Mouse (Mus musculus) monocyte, adult 2 months (primary cell): ENCODE results near the gene Wdfy3.

Experiments
- DNase-seq, 2 experiments: peaks; one replicate each; pipeline ENCODE4 v3.0.0; 2022; ENCODE audit warnings: low spot score in 2 of 2, low read depth in 1 of 2

Gene Wdfy3

DNA sequence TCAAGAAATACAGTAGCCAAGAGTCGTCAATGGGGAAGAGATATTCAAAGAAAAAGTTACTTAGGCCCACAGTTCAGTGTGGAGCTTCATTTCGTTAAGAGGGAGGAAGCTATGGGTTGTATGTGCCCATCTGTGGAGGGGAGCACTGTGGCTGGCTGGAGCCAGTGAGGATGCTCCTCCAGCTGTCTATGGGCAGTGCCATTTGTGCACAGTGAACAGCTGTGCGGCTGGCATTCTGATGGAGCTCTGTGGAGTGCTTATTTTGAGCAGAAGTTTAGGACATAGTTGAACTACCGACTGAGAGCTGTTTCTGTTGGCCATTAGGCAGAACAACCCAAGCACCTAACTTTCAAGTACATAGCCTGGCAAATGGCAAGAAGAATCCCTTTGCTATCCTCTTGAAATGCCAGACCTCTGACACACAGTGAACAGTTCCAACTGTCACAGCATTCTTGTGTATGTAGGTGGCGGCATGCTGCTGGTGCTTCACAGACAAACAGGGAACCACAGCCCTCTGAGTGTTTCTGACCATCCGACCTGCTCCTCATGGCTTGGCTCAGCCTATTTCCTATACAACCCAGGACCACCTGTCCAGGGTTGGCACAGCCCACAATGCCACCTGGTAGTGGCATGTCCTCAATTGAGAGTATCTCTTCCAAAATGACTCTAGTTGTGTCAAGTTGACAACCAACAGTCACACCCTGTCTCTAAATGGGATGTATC, 177.9 kb downstream of the Wdfy3 start:
- no peak for DNase-seq

DNA sequence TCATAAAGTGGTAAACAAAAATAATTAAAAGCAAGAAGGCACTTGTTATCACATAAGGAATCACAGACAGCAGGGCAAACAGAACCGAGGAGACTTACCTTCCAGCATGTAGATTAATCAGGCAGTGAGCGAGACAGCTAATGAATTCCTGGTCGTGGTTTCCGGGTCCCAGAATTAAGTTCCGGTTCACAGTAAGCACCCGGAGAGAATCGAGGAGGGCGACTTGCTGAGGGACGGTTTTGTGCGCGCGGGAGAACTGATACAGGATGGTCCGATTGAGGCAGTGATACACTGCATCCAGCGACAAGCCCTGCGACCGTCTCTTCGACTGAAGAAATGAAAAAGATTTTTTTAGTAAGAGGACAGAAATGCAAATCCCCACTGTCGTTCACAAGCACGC, 181.7 kb downstream of the Wdfy3 start:
- DNase-seq: no peak

DNA sequence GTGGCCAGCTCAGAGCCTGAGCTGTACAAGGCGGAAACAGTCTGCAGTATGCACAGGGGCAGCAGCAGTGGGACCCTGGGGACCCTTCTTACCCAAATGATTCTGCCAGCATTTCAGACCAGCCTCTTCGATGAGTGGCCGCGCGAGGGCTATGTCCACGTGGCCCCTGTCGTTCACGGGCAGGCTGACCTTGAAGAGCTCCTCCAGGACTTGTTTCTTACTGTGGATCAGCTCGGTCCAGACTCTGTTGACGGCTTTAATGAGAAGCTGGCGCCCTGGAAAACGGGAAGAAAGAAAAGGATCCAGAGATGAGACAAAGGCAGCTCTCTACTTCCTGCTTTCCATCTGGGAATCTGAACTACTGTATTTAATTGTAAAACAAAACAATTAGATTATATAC, 184.7 kb downstream of the Wdfy3 start:
- DNase-seq: no peak

DNA sequence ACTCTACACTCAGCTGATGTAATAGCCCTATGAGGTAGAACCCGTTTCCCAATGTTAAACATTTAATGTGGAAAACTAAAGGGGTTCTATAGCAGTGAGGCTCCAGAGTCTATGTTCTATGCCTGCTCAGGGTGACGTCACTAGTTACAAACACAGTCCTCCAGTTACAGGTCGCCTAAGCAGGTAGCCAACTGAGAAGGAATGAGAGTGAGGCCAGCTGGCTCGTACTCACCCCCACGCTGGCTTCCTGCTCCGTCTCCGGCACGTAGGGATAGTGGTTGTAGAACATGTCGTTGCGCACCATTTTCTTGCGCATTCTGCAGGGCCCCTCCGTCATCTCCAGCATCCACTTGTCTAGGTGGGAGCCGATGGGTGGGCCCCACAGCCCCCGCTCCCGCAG, 187.5 kb downstream of the Wdfy3 start:
- no peak for DNase-seq

DNA sequence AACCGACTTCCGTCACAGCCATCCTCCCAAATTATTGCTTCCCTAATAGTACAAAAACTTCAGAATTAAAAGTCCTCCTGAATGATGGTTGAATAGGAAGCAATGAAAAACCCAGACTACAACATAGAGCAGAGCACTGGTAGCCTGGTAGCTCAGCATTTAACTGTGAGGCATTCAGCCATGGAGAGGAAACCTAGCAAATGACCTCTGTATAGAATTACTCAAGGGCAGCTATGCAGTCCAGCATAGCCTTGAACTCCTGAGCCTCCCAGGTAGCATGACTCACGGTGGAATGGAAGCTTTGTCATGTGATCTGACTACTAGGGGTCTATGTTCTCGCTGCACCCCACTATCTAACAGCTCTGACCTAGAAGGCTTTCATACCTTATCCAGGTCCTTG, 189.8 kb downstream of the Wdfy3 start:
- DNase-seq: no peak

DNA sequence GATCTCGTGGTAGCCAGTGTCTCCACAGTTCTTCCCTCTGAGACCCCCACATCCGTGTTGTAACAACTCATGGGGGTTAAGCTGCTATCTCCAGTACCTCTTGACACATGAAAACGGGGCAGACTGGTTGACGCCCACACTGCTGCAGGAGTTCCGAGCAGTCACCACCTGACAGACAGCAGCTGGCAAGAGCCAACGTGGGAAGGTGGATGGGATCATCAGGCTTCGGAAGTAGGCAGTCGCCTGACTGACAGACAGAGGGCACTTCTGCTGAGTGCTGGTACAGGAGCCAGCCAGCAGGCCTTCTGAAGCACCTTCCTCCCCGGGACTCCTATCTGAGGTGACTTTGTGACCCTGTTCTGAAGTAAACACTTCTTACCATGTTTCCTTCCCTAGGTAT, 191.3 kb downstream of the Wdfy3 start:
- no peak for DNase-seq

DNA sequence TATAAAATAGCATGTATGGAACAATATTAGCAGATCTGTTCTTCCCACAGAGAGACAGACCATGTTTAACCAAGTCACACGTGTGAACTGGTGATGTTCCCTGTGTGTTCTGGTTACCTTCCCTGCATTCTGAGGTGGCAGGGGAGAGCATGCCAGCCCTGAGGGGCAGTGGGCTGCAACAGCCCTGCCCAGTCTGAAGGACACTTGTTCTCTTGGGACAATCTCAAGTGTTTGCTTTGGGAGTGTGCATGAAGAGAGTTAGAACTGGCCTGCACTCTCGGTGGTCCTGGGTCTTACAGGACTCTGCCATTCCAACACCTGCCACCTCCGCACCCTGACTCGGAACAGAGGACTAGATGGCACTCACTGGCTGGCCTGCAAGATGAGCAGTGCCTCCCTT, 193.5 kb downstream of the Wdfy3 start:
- no peak for DNase-seq

DNA sequence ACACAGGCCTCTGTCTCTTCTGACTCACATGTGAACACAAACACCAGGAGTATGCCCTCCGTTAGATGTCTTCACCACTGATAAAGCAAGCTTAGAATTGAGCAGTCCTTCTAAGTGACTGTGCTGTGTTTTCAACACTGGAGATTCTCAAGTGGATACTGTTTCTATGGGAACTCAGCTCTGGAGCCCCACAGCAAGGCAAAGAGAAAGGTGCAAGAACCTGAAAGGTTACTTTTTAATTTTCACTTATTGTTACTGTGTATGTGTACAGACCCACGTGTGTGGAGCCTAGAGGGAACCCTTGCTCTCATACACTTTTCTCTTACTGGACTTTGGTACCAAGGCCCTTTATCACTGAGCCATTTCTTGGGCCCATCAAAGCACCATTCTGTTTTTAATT, 203.0 kb downstream of the Wdfy3 start:
- DNase-seq: no peak

DNA sequence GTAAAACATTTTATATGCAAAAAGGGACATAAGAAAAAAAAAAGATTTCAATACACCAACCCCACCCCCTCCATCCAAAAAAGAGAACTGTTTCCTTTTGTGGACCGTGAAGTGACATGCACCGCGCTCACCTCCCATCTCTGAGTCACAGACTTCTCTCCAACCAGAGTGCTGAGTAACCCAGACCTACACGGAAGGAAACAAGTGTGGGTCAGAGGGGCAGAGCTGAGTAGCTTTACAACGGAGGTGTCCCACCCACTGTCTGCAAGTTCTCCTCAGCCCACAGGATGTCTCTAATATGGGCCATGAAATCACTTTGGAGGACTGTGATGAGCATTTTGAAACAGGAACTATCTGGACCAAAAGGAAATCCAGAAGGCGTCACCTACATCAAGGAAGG, 205.8 kb downstream of the Wdfy3 start:
- DNase-seq: no peak

DNA sequence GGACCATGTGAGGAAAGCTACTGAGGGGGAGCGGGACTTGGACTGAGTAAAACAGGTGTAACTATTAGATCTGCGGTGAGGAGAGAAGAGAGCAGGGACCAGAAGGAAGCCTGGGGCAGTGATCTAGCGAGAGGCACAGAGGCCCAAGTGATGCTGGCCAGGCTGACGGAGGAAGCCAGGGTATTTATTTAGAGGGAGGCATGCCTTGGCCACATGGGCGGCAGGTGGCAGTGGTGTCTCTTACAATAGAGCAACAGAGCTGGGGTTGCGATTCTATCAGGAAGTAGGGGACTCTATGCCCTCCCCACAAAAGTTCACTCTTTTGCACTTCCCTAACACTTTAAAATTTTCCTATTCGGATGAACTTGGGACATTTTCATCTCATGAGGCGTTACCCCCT, 207.1 kb downstream of the Wdfy3 start:
- no peak for DNase-seq

DNA sequence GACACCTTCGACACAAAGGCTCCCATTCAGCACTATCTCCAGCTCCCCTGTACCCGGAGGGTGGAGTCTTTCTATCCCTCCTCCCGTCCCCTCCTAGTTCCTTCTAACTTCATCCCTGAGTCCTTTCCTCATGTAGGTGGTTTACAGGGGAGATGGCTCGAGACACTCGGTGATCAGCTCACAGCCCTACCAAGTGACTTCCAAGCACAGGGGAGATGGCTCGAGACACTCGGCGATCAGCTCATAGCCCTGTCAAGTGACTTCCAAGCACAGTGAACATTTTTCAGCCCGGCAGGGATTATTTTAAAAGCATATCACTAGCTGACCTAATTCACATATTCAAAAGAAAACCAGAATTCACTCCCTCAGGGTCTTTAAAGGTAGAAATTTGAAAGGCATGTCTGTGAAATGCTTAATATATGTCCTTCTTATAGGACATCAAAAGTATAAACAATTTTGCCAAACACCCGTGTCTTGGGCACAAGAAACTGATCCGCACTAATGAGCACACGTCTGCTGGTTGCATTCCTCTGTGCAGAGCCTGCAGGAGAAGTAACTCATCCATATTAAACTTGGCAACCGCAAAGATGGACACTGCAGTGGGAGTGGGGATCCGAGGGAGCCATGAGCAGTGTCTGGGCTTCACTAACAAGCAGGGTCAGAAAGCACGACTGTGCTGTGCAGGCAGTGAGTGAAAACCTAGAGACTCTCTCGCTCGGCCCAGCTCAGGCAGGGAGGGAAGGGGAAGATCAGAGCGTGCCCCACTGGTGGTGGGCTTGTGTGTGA, 207.7 kb downstream of the Wdfy3 start:
- no peak for DNase-seq

DNA sequence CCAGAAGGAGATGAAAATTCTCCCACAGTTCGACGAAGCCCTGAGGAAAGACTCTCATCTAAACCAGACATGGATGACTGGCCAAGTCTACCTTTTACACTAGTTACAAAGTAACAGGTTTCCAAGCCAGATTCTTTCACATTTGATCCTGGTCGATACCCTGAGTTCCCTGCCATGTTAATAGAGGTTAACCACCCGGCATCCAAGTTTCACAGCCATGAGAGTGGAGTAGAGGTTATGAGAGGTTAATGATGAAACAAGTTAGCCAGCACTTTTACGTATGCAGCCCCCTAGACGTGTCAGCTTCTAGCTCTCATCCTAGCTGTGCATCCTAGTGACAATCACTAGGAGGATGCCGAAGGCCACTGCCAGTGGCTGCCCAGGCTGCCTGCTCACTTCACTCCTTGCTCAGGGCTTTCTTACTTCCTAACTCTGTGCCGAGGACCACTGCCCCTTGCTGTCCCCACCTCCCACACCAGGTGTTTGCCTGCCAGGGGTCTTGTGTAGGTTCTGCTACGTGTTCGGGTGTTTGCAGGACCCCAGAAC, 210.8 kb downstream of the Wdfy3 start:
- no peak for DNase-seq

DNA sequence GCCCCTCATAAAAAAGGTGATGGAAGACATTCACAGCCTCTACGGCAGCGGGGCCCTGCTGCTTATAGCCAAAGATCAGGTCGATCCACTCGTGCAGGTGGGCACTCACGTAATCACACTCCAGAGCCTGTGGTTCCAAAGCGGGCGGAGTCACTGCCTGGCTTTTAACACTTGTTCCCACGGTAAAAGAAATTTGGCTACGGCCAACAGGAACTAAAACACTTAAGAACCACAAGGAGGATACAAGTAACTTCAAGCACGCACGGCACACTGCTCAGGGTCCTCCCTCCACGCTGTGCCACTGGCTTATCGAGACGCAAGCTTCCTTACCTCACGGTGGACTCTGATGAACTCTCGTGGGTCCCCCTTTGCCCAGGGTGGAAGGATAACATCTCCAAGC, 214.2 kb downstream of the Wdfy3 start:
- DNase-seq: no peak

DNA sequence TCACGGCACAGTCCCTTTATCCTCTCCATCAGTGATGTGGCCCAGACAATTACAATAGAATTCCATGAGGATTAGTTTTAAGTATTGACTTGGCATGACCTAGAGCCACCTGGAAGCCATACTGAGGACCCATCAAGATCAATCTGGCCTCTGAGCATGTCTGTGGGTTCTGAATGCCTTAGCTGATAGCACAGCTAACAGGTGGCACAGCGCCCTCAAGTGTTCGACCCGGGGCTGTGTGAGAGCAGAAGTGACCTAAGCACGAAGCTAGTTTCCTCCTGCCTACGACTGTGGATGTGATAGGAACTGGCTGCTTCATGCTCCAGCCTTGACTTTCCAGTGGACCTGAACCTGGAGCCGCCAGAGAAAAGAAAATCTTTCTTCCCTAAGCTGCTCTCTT, 215.1 kb downstream of the Wdfy3 start:
- DNase-seq: no peak

DNA sequence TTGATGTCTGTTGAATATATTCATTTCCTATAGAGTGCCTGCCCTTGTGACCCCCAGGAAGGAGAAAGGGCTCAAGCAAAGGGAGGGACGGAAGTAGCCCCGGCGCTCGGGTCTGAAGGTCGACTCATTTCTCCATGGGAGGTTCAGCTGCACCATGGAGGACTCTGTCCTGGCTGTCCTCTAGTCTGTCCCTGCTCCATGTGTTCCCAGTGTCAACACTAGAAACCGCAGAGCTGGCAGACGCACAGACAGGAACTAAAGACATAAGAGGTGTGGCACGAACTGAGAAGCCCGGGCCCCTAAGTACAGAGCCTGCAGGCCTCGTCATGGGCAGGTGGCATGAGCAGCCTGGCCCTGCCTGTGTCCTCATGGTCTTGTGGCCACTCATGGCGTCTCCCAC, 215.6 kb downstream of the Wdfy3 start:
- DNase-seq: no peak

DNA sequence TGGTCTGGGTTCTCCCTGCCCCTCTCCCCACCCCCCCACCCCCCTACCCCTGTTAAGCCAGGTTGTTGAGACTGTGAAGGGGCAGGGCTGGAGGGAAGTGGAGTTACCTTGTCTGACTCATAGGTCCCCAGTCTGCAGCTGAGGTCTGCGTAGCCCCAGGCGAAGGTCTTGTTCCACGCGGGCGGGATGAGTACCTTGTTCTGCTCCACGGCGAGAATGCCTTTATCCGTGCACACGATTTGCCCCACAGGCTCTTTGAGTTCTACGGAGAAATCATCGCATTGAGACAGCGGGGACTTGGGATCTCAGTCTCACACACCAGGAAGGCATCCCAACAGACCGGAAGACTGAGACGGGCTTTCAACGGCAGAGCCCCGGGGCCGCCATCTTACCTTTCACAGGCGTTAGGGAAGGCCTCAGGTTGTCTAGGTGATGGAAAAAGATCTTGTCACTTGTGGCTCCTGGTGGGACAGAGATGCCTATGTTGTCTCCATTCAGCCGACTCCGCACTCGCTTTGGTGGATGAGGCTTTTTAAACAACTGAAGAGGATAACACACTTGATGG, 217.5 kb downstream of the Wdfy3 start:
- DNase-seq: no peak

DNA sequence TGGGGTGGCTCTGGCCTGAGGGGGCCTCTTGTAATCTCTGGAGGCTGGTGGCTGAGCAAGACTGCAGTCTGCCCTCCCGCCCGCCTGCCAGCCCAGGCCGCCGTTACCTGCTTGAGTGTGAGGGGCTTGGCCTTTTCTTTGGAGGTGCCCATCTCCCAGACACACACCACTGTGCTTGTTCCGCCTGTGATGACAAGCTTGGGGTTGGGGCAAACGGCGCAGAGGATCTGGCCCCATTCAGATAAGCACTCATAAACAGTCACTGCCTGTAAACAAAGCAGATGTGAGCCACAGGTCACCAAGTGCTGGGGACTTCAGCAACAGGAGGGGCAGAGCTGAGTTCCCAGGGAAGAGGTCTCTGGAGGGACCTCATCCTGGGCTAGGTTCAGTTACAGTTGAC, 218.6 kb downstream of the Wdfy3 start:
- no peak for DNase-seq

DNA sequence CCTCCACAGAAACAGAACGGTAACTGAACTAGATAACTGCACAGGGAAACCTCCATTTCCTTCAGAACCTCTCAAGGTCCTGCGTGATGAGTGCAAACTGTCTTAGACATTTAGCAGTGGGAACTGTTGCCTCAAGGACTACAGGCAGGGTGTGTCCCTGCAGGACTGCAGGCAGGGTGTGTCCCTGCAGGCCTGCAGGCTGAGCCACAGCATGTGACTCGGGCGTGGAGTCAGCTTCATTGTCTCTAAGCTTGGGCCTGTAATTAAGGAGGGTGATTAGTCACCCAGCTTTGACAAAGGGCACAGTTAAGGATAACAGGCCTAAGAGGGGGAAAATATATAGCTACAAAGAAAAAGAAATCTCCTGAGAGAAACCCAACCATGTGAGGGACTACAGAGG, 222.0 kb downstream of the Wdfy3 start:
- DNase-seq: no peak

DNA sequence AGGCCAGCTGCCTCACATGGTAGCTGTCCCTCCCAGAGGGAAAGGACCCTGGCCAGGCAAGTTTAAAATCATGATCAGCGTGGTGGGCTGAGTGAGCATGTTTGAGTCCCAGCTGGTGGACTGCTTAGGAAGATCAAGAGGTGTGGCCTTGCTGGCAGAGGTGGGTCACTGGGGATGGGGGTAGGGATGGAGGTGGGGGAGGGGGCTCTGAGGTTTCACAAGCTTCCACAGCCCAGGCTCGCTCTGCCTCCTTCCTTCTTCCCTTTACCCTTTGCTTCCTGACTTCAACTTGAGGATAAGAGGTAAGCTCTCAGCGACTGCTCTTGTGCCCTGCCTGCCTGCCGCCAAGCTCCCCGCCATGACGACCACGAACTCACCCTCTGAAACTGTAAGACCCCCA, 222.4 kb downstream of the Wdfy3 start:
- no peak for DNase-seq

DNA sequence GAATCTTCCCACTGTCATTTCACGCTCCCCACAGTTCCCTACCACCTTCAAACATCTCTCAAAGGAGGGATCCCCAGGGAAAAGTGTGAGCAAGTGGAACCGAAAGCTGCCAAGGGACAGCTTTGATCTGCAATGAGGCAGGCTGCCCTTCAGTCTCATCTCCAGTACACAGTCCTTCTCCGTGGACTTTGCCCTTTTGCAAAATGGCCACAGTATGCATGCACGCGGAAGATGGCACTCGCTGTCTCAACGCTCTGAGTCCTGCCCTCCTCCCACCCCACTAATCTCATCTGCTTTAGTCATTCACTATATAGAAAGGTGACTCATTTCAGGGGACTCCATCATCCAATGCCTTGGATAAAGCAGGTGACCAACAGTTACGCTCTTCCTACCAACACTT, 223.8 kb downstream of the Wdfy3 start:
- no peak for DNase-seq

DNA sequence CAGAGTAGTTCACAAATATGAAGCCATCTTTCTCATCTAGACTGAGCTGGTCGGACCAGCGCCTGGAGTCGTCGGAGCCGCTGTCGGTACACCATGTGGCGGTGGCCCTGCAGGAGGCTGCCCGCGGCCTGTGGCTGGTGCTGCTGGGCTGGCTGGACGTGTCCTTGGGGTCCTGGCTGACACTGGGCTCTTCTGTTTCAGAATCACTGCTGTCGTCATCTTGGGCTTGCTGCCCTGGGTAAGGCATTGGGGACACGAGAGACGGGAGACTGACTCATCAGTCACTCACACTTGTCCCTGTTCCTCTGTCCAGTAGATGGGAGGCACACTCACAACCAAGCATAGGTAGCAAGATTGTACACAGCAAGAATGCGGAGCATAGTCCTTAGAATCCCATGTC, 224.7 kb downstream of the Wdfy3 start:
- no peak for DNase-seq

DNA sequence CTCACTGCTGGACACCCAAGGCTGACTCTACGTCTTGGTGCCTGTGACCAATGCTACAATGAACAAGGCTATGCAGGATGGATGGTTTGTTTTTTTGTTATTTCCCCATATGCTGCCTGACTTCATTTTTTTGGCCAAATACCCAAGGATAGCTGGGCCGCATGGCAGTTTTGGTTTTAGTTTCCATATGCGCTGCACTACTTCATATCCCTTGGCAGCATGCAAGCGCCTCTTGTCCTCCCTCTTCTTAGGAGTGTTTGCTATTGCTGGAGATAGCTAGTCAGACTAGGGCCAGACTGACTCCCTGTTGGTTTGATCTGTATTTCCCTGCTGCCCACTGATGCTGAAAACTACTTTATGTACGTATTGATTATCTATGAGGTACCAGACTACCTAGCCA, 229.2 kb downstream of the Wdfy3 start:
- DNase-seq: no peak
